Mouse (Mus musculus): ENCODE data around the gene Nod2.

Nod2 gene

DNA sequence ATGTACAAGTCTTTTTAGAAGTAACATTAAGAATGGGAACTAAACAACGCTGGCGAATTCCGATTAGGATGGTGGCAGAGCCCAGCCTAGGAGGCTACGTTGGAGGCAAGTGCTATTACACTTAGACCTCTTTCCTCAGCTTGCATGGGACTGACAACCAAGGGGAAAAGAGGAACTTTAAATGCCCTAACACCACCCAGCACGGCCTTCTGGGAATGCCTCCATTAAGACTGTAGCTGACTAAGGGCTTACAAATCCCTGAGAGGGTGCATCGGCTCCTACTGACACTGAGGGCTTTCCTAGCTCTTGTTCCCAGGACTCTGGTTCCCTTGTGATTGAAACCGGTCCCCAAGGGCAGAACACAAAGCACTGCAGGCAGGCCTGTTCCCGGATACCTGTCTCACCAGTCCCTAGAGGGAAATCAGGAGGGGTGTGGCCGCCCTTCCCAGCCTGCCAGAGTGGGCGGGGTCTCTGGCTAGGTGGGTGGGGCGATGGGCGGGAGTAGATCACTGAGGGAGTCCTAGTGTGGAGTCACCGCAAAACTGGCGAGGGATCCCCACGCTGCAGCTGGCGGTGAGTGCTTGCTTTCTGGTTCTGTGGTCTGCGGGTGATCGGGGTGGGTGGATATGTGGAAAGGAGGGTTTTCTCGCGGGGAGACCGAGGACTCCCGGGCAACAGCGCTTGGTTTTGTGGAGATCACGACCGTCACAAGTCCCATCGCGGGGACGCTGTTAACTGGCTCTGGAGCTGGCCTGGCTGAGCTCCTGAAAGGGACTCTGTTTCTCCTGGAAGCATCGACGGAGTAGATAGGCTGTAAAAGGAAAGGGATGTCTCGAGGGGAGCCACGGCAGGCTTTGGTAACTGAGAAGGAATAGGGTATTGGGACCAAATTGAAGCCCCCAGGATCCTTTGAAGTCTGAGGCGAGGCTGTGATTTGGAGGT lies at the start of gene Nod2:
Gene Nod2, plus strand, starts transcription at position 479 of the 942 bp plus-strand sequence.
- DNase-seq (ENCODE audit: low spot score) = peak; percentile 48

DNA sequence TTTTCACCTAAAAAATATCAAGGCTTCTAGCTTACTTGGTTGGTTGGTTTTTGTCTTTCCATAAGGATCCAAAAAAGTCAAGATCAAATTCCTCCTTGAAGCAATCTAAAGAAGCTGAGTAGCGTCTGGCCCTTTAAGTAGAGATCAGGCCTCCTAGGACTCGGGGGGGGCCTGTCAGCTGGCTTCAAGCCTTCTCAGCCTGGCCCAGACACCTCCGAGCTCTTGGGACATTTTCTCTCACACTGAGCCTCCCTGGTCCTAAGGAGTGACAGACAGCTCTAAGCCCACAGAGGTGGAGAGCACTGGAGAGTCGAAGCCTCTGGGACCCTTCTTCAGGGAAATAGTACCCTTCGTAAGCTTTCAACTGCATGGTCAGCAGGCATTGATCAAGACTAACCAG lies 48.5 kb upstream of the Nod2 start:
- no peak for DNase-seq (ENCODE audit: low spot score)

DNA sequence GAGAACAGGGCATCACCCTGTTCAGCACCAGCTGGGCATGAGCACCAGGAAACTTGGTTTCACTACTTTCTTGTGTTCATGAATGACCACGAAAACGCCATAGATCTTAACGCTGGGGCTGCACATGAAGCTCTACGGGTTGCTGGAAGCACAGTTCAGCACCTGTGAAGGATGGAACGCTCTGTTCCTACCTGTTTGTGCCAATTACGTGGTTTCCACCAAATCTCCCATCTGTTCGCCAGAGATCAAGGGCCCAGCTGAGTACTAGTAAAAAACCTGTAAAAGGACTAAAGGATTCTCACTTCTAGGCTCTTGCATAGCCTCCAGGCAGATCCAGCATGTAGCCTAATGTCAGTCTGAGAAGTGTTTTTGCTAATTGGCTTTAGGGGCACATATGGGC lies 47.6 kb upstream of the Nod2 start:
- DNase-seq (ENCODE audit: low spot score) = no peak

GRCm38 (mm10) chr8:88603446-88603989 lies 43.6 kb upstream of the Nod2 start:
- no peak for DNase-seq (ENCODE audit: low spot score)

DNA sequence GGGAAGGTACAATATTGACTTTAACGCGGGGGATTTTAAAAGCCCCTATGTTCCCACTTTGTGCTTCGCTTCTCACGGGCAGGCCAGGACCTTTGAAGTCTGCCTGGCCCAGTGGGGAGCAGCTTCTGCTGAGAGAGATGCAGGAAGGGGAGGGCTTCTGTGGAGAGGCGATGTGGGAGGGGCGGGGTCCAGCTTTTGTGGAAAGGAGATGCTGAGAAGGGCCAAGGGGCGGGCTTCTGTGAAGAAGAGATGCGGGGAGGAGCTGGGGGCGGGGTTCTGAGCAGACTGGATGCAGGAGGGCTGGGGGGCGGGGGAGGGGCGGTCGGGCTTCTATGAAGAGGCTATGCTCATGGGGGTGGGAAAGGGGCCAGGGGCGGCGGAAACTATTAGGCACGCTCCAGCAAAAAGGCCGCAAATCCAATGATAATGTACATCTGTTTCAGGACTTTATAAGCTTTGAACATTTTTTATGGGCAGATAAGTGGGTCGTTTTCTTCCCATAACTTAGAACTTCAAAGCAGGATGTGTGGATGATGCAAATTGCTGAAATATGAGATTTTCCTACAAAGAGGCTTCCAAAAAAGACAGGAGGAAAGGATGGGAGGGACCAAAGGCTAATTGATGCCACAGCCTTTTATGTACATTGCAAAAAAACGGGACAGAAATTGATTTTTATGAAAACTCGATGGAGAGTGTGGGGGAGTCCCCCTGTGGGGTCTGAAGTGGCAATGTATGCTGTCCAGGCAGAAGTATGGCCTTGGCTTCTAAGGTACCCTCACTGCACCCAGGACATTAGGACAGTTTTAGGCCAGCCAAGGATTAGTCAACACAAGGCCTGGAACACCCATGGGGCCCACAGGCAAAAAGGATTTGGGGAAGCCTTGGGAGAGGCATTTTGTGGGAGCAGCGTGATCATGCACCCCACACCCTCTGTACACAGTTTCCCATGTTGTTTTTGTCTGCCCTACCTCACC lies 42.8 kb upstream of the Nod2 start:
- no peak for DNase-seq (ENCODE audit: low spot score)

- no peak for DNase-seq (ENCODE audit: low spot score)
These were observed 41.6 kb upstream of the Nod2 start for GRCm38 (mm10) chr8:88605361-88606040.

GRCm38 (mm10) chr8:88609036-88609435 lies 38.1 kb upstream of the Nod2 start:
- no peak for DNase-seq (ENCODE audit: low spot score)

- DNase-seq (ENCODE audit: low spot score) = no peak
These were observed 36.8 kb upstream of the Nod2 start for GRCm38 (mm10) chr8:88610271-88610670.

DNA sequence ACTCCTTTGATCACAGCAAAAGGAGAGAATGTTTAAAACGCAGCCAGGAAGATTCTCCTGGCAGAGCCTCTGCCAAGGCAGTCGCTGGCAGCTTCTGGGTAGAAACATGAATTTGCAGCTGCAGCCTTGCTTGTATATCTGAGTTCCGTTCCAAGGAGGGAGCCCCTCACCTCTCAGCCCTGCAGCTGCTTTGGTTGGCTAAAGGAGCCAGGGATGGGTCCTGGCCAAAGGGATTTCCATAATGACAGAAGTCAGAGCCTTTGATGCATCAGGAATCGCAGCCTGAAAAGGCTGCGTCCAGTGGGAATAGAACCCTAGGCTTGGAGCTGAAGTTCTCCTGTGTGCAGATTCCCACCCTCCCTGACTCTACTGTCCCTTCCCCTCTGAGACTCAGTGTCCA lies 32.1 kb upstream of the Nod2 start:
- DNase-seq (ENCODE audit: low spot score) = no peak

DNA sequence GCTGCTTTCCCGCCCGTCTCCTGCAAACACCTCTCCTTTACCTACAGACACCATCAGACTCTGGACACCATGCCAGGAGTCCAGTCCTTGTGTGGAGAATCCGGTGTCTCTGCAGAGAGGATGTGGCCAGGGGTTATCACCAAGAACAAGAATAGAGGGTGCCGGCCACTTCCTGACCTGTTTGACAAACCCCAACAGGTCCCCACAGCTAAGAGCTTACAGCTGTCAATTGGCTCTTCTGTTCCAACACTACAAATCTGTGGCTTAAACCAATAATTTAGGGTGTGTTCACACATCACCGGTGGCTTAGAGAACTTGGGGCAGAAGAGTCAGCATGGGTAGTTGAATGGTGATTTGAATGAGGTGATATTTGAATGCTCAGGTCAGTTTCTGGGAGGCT lies 28.5 kb upstream of the Nod2 start:
- DNase-seq (ENCODE audit: low spot score) = no peak

- no peak for DNase-seq (ENCODE audit: low spot score)
These were observed 27.6 kb upstream of the Nod2 start for GRCm38 (mm10) chr8:88619513-88619912.

DNA sequence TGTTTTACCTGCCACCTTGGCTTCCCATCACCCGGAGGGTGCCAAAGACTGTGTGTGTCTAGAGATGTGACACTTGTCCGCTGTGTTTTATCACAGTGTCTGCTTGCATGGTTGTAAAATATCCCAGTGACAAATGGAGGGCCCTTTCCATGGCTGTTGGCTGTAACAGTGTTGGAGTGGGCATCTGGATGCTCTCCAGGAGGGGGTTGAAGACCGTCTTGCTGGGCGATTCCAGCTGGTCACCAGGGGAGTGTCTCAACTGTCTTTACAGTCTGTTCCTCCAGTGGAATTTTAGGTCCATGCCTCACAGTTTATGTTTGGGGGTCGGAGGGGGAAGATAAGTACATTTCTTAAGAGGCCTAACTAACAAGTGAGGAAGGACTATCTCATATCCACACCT lies 26.2 kb upstream of the Nod2 start:
- DNase-seq (ENCODE audit: low spot score) = no peak

DNA sequence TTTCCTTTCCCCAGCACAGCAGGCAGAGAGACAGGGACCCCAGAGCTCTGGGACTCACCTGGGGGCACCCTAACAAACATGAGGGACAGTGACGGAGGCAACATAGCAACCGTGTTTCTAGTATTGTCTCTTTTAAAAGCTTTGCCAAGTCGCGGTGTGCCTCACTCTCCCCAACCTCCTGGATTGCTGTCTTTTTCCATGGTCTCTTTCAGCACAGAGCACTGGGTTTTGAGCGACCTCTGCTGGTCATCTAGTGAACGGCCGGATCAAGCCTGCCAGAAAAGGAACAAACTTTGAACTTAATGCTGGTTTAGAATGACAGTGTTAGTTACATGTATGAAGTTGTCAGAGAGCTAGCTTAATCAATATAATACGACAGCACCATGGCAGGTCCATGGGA lies 25.7 kb upstream of the Nod2 start:
- DNase-seq (ENCODE audit: low spot score) = no peak

GRCm38 (mm10) chr8:88623351-88623750 lies 23.8 kb upstream of the Nod2 start:
- no peak for DNase-seq (ENCODE audit: low spot score)

DNA sequence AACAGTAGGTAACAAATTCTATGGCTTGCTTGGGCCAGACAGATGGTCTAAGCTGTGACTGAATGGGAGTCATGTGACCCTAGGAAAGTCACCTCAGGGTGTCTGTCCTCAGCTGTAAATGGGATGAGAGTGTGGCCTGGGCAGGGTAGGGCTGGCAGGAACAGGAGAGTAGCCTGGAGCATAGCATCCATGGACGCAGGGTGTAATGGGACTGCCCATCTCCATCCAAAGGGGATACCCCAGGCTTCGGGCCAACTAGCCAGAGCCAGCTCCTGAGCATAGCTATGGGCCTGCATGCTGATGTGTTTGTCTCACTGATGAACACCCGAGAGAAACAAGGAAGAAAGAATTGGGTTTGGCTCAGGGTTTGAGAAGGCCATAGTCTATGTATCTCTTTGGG lies 22.8 kb upstream of the Nod2 start:
- DNase-seq (ENCODE audit: low spot score) = no peak

DNA sequence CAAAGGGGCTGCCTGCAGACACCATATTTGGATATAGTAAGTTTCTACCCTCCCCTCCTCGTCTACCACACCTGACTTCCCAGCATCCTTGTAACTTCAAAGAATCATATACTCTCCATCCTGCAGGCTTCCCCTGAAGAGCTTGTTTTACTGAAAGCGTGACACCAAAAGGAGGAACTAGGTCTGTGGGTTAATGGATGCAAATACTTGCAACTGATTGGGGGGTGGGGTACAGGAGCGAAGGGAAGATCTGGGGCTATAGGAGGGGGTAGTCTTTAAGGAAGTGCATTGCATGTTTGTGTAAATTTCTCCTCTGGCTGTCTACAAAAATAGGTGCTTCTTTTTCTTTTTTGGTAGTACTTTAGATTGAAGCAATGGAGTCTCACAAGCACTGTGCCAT lies 20.7 kb upstream of the Nod2 start:
- no peak for DNase-seq (ENCODE audit: low spot score)

GRCm38 (mm10) chr8:88626940-88627264 lies 20.2 kb upstream of the Nod2 start:
- DNase-seq (ENCODE audit: low spot score) = no peak

DNA sequence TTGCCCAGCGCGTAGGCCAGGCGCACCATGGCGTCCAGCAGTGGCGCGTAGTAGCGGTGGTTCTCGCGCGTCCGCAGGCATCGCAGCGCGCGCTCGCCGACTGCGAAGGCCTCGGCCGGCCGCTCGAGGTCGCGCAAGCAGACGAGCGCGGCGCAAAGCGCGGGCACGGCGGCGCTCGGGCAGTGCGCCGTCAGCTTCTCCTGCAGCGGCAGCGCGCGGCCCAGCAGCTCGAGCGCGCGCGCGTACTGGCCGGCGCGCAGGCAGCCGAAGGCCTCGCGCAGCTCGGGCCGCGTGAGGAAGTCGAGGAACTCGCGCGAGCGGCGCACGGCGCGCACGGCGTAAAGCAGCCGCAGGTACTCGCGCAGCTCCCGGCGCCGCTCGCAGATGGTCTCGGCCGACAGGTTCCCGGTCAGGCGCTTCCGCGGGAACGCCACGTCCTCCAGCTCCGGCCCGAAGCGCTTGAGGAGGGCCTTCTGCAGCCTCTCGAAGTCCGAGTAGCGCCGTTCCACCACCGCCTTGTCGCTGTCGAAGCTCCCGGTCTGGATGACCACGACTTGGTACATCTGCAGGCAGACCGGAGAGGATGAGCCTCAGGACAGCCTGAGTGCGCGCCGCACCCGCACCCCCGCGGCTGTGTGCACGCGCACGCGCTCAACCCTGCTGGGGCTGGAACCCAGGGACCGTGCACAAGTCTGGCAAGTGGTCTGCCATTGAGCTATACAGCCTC lies 19.7 kb upstream of the Nod2 start:
- DNase-seq (ENCODE audit: low spot score) = no peak

DNA sequence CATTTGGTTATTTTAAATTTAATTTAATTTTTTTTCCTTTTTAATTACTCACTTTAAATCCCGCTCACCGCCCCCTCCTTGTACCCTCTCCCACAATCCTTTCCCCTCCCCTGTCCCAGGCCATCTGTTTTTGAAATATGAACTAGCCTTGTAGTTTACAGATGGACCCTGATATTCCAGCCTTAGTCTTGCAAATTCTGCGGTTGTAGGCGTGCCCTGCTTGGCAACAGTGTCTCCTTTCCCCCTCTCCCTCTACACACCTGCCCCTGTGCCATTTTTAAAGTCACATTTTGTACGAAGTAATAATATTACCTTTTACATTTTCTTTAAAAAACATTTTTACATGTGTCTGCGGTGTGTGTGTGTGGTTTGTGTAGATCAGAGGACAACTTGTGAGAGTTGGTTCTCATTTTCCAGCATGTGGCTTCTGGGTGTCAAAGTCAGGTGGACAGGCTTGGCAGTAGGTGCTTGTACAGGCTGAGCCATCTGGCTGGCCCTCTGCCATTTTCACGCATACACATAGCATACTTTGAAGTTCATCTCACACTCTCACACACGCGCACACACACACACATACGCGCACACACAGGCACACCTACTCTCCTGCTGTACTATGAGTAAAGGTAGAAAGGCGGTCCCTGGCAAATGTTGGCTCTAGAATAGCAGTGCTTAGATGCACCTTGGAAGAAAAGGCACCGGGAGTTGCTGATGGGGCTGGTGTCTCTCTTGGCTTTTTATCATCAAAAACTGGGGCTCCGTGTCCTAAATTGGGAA lies 18.9 kb upstream of the Nod2 start:
- no peak for DNase-seq (ENCODE audit: low spot score)

DNA sequence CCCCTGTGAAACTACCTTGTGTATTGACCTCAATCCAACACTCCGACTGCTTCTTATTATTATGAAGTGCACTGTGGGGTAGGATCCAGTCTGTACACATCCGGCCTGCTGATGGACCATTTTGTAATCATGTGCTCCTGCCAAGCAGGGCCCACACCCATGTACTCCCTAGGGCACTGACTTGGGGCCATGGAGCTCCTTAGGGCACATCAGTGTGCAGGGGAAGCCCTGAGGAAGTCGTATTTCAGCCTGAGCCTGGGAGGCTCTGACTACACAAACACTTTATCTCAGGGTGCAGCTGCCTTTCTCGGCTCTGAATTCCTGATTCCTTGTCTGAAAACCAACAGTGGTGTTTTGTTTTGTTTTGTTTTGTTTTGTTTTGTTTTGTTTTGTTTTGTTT lies 16.9 kb upstream of the Nod2 start:
- DNase-seq (ENCODE audit: low spot score) = no peak

DNA sequence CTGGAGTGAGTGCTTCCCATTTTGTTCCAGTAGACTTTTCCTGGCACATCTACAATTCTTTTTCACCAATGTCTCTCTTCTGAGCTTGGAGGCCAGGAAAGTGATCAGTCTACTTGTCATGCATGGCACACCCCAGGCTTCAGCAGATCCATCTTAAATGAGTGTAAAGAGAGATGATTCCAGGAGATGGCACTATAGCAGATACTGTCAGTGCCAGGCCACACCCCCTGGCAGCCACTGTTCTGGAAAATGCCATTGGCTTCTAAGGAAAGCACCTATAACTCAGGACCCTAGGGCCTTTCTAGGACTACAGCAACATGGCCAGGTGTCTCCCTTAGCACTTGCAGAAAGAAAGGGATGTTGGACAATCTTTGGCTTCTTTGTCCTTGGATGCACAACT lies 16.0 kb upstream of the Nod2 start:
- DNase-seq (ENCODE audit: low spot score) = no peak
